Mouse (Mus musculus) stomach, embryonic 15.5 days (tissue): ENCODE measurements at regions not wholly inside any gene's neighbourhood (a gene's known extent, or its start where the extent isn't known, plus 50 kb on each side); places are given as distances from the start of the nearest gene placed in this dataset.

ENCODE experiments used
- ATAC-seq: fragments of 200-750 bp; cut with Nextera tagmentation; 2 replicates; pipeline ENCODE4 v1.8.0; 2017; ENCODE audit warnings: low read depth, moderate number of reproducible peaks, moderate TSS enrichment; ENCODE audit not compliant: insufficient read depth, low FRiP score
- H3K27ac ChIP-seq: fragments of 300-500 bp; sonication (generic); 2 replicates; pipeline ENCODE4 v1.5.1; 2015; ENCODE audit warnings: mild to moderate bottlenecking, inconsistent platforms
- H3K27me3 ChIP-seq: fragments of 300-500 bp; sonication (generic); replicated peaks from 2 replicates; pipeline ENCODE4 v1.6.1; 2015; ENCODE audit warnings: inconsistent platforms
- H3K36me3 ChIP-seq: fragments of 300-500 bp; sonication (generic); 2 replicates; pipeline ENCODE4 v1.6.1; 2015; ENCODE audit warnings: inconsistent platforms
- H3K4me1 ChIP-seq: fragments of 300-500 bp; sonication (generic); 2 replicates; pipeline ENCODE4 v1.6.1; 2015; ENCODE audit warnings: inconsistent platforms
- H3K4me2 ChIP-seq: fragments of 300-500 bp; sonication (generic); 2 replicates; pipeline ENCODE4 v1.6.1; 2015; ENCODE audit warnings: mild to moderate bottlenecking, inconsistent platforms
- H3K4me3 ChIP-seq: fragments of 300-500 bp; sonication (generic); replicated peaks from 2 replicates; pipeline ENCODE4 v1.5.1; 2015; ENCODE audit warnings: inconsistent platforms
- H3K9ac ChIP-seq: fragments of 300-500 bp; sonication (generic); 2 replicates; pipeline ENCODE4 v1.6.1; 2015; ENCODE audit warnings: inconsistent platforms
- H3K9me3 ChIP-seq: fragments of 300-500 bp; sonication (generic); 2 replicates; pipeline ENCODE4 v1.6.1; 2016; ENCODE audit warnings: inconsistent platforms
- WGBS: fragments of 180-500 bp; shearing (Covaris S2); methylation state at CpG from one replicate; pipeline ENCODE4 v1.1.7; 2015; 5-methylcytosine and 5-hydroxymethylcytosine counted together

DNA sequence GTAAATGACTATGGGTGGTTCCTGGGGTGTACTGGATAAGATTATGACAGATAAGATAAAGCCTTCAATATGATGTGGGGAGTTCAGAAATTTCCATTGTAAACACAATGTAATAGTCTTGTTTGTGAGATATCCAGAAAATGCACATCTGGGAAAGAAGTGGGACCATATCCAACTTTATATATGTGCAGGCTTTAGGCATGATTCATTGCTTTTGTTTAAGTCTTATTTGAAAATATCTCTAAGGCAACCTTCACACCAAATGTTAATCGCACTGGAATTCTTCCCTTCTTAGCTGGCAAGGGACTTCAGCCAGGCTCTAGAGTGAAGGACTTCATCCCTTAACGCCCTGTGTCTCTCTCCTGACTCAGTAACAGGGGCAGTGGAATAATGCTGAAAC, 250.3 kb downstream of the Hs3st3b1 start:
- 42% methylated on average over 2 of the region's 2 CpGs for WGBS
- Histone ChIP-seq H3K27ac (no peak overlapping the region), H3K9ac (no peak overlapping the region), H3K4me1 (no peaks in the 10 kb centered on the region), H3K36me3 (no peaks in the 10 kb centered on the region), H3K4me2 (no peak overlapping the region), H3K9me3 (no peaks in the 10 kb centered on the region), H3K4me3 (no peak overlapping the region), H3K27me3 (no peaks in the 10 kb centered on the region)
- no peak for ATAC-seq

- Histone ChIP-seq H3K27me3 (no peaks in the 10 kb centered on the region), H3K4me1 (no peaks in the 10 kb centered on the region), H3K9me3 (no peaks in the 10 kb centered on the region), H3K36me3 (no peaks in the 10 kb centered on the region), H3K4me3 (no peak overlapping the region), H3K27ac (no peak overlapping the region), H3K4me2 (no peak overlapping the region), H3K9ac (no peak overlapping the region)
- ATAC-seq: no peak
- 77% methylated on average over 11 of the region's 11 CpGs for WGBS
Observed at GRCm38 (mm10) chr11:63677921-63678320, 244.2 kb downstream of the Hs3st3b1 start.

- H3K27me3 ChIP-seq: no peaks in the 10 kb centered on the region
- ATAC-seq: no peak
- no peak overlapping the region for H3K9ac ChIP-seq
- H3K36me3 ChIP-seq: no peaks in the 10 kb centered on the region
- H3K4me2 ChIP-seq: no peak overlapping the region
- H3K4me1 ChIP-seq: no peaks in the 10 kb centered on the region
- 84% methylated on average over 17 of the region's 17 CpGs for WGBS
- H3K4me3 ChIP-seq: no peak overlapping the region
- no peaks in the 10 kb centered on the region for H3K9me3 ChIP-seq
- H3K27ac ChIP-seq: no peak overlapping the region
Observed at GRCm38 (mm10) chr11:63678382-63678905, 243.6 kb downstream of the Hs3st3b1 start.

GRCm38 (mm10) chr11:63679491-63679890, 242.6 kb downstream of the Hs3st3b1 start:
- ATAC-seq: no peak
- no peak overlapping the region for H3K4me2 ChIP-seq

DNA sequence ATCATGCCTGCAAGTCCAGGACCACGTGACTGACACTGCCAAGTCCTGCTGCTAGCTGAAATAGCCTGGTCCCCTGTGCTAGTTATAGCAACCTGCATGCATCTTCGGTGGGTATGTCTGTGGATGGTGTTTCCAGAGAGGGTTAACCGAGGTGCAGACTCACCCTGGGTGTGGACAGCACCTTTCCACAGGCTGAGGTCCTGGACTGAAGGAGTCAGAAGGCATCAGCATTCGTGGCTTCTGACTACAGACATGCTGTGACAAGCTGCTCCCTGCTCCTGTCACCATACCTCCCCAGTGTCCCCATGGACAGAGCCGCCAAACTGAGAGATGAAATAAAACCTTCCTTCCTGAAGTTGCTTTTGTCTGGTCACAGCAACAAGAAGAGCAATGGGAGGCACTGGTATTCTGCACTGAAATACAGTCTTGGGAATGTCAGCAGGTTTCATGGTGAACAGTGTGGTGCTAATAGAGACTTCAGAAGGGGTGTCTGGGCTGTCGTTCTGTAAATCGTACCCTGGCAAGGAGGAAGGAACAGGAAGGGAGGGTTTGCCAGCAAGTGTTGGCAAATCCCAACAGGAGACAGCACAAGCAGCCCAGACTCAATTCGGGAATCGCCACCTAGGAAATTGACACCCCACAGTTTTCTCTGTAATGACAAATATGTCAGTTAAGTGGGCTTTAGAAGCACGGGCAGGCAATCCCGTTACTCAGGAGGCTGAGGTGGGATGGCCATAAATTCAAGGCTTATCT, 237.7 kb downstream of the Hs3st3b1 start:
- WGBS: 51% methylated on average over 11 of the region's 11 CpGs
- H3K27me3 ChIP-seq: no peaks in the 10 kb centered on the region

More at GRCm38 (mm10) chr11:63679491-63679890, 242.6 kb downstream of the Hs3st3b1 start:
- WGBS: 72% methylated on average over 4 of the region's 4 CpGs
- Histone ChIP-seq H3K4me1 (no peaks in the 10 kb centered on the region), H3K27ac (no peak overlapping the region), H3K9ac (no peak overlapping the region), H3K4me3 (no peak overlapping the region), H3K27me3 (no peaks in the 10 kb centered on the region), H3K9me3 (no peaks in the 10 kb centered on the region), H3K36me3 (no peaks in the 10 kb centered on the region)

DNA sequence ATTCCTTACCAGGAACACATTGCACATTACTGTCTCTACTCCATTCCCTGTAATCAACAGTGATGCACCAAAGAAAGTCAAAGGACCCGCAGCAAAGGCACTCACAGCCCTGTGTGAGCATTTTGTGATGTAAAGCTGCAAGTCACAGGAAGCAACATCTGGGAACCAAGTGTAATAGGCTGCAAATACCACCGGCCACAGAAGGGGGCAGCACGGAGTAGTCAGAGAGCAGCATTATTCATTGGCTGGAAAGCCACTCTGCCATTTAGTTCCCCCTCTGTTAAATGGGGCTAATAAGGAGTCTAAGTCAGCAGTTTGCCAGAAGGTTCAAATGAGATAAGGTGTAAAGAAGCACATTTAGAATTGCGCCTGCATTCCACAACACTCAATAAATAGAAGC, 231.0 kb downstream of the Hs3st3b1 start:
- Histone ChIP-seq H3K36me3 (no peaks in the 10 kb centered on the region), H3K4me2 (no peak overlapping the region), H3K4me3 (no peak overlapping the region), H3K27me3 (no peaks in the 10 kb centered on the region), H3K9me3 (no peaks in the 10 kb centered on the region), H3K4me1 (no peaks in the 10 kb centered on the region), H3K9ac (no peak overlapping the region), H3K27ac (no peak overlapping the region)
- WGBS: 48% methylated on average over 4 of the region's 4 CpGs
- ATAC-seq: no peak

More for the DNA sequence above, 237.7 kb downstream of the Hs3st3b1 start:
- Histone ChIP-seq H3K9ac (no peak overlapping the region), H3K27ac (no peak overlapping the region), H3K4me1 (no peaks in the 10 kb centered on the region), H3K36me3 (no peaks in the 10 kb centered on the region), H3K4me2 (no peak overlapping the region), H3K9me3 (no peaks in the 10 kb centered on the region), H3K4me3 (no peak overlapping the region)
- ATAC-seq: no peak

DNA sequence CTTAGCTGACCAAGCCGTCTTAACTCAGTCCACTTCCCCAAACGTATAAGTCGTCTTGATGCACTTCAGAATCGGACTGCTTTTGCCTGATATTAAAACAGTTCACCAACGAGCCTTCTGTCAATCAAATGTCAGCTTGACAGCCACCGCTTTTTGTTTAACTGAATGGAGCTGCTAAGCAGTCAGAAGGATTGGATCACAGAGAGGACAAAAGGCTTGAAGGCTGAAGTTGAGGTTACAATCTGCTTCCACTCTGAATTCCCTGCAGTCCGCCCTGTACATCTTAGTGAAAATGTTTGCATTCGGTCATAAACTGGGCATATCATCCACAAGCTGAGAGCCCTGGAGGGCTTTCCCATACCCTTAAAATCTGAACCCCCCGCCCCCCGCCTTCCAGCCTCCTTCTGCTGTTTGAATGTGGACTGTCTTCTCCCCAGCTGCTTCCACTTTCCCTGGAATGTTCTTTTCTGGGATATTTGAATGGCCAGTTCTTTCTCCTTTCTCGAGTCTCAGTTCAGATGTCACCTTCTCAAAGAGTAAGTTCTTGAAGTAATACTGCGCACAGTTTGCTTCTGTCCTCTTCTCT, 217.0 kb downstream of the Hs3st3b1 start:
- no peak overlapping the region for H3K9ac ChIP-seq
- no peak overlapping the region for H3K27ac ChIP-seq

GRCm38 (mm10) chr11:63706057-63706456, 216.0 kb downstream of the Hs3st3b1 start:
- Histone ChIP-seq H3K27ac (no peak overlapping the region), H3K9ac (no peak overlapping the region), H3K4me3 (no peak overlapping the region), H3K4me1 (no peaks in the 10 kb centered on the region), H3K36me3 (no peaks in the 10 kb centered on the region), H3K27me3 (no peaks in the 10 kb centered on the region), H3K9me3 (no peaks in the 10 kb centered on the region), H3K4me2 (no peak overlapping the region)
- 75% methylated on average over 8 of the region's 8 CpGs for WGBS
- no peak for ATAC-seq

More for the DNA sequence above, 217.0 kb downstream of the Hs3st3b1 start:
- Histone ChIP-seq H3K4me2 (no peak overlapping the region), H3K4me3 (no peak overlapping the region), H3K9me3 (no peaks in the 10 kb centered on the region), H3K4me1 (no peaks in the 10 kb centered on the region), H3K36me3 (no peaks in the 10 kb centered on the region), H3K27me3 (no peaks in the 10 kb centered on the region)
- WGBS: 73% methylated on average over 12 of the region's 12 CpGs
- no peak for ATAC-seq

- no peak overlapping the region for H3K9ac ChIP-seq
- no peak overlapping the region for H3K27ac ChIP-seq
- no peak for ATAC-seq
- no peaks in the 10 kb centered on the region for H3K36me3 ChIP-seq
- no peaks in the 10 kb centered on the region for H3K27me3 ChIP-seq
- H3K4me1 ChIP-seq: peaks cover 2% of the 10 kb centered on the region; the same call in 1 of the 2 replicates
- H3K4me3 ChIP-seq: no peak overlapping the region
- H3K9me3 ChIP-seq: no peaks in the 10 kb centered on the region
- no peak overlapping the region for H3K4me2 ChIP-seq
- 31% methylated on average over 5 of the region's 5 CpGs for whole genome bisulfite sequencing
Observed at GRCm38 (mm10) chr11:63707093-63707492, 215.0 kb downstream of the Hs3st3b1 start.

GRCm38 (mm10) chr11:63708412-63708811, 213.7 kb downstream of the Hs3st3b1 start:
- H3K4me2 ChIP-seq: no peak overlapping the region
- H3K9ac ChIP-seq: no peak overlapping the region
- H3K4me1 ChIP-seq: peaks cover 4% of the 10 kb centered on the region; the same call in 1 of the 2 replicates
- no peak overlapping the region for H3K4me3 ChIP-seq
- ATAC-seq: no peak
- no peaks in the 10 kb centered on the region for H3K27me3 ChIP-seq
- WGBS: 50% methylated on average over 4 of the region's 4 CpGs
- H3K9me3 ChIP-seq: no peaks in the 10 kb centered on the region
- no peak overlapping the region for H3K27ac ChIP-seq
- H3K36me3 ChIP-seq: no peaks in the 10 kb centered on the region

DNA sequence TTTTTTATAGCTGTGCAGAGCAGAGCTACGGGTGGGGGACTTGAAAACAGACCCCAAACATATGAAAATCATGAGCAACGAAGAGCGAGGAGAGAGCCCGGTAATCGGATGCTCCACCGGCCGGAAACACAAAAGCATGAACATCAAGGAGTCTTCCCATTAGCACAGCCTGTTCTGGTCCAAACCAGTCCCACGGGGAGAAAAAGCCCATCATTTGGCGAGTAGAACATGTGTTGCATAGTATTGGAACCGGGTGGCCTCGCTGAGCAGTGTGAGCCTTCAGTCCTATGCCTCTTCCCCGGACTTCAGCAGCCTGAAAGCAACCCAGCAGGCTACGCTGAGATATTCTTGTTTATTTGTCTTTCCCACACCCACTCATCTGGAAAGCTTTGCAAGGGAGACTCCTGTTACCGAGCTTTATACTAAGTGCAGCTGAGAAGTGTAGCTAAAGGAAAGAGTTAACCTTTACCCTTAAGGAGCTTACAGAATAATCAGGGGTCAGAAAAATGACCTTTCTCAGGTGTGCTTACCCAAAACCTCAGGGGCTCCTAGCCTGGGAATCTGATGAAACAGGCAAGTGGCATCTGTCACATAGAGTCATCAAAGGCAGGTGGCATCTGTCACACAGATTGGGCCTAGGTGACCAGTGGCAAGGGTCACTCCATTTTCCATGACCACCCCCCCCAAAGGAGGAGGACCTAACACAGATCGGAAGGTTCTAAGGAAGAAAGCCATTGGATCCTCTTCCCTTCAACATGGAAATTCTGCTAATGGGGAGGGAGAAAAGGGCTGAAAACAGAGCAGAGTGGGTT, 209.8 kb downstream of the Hs3st3b1 start:
- no peak overlapping the region for H3K4me2 ChIP-seq
- peaks cover 4% of the 10 kb centered on the region; the same call in 1 of the 2 replicates for H3K4me1 ChIP-seq
- H3K9ac ChIP-seq: no peak overlapping the region
- no peaks in the 10 kb centered on the region for H3K27me3 ChIP-seq
- ATAC-seq: no peak
- no peak overlapping the region for H3K27ac ChIP-seq
- WGBS: 58% methylated on average over 15 of the region's 15 CpGs
- H3K9me3 ChIP-seq: no peaks in the 10 kb centered on the region
- H3K4me3 ChIP-seq: no peak overlapping the region
- no peaks in the 10 kb centered on the region for H3K36me3 ChIP-seq

- no peak overlapping the region for H3K4me2 ChIP-seq
- H3K27ac ChIP-seq: no peak overlapping the region
- 92% methylated on average over 5 of the region's 5 CpGs for WGBS
- H3K36me3 ChIP-seq: no peaks in the 10 kb centered on the region
- no peaks in the 10 kb centered on the region for H3K27me3 ChIP-seq
- H3K9me3 ChIP-seq: no peaks in the 10 kb centered on the region
- no peaks in the 10 kb centered on the region for H3K4me1 ChIP-seq
- no peak overlapping the region for H3K9ac ChIP-seq
- no peak overlapping the region for H3K4me3 ChIP-seq
- ATAC-seq: no peak
Observed at GRCm38 (mm10) chr11:63722261-63722660, 199.8 kb downstream of the Hs3st3b1 start.
